In genomic region chr14:122869831-122870230, GRCm38 (mm10) we compare ENCODE assay signal across 21 mouse cellular contexts. TPM values are rescaled to one million over a fixed set of nuclear protein-coding genes. Genes with fewer than 3 reads are reported as not detected.
DNase-seq lines count a peak whose midpoint lies in the region; ATAC-seq and TF ChIP-seq lines count a peak whose summit lies in the region.
"Had no signal": no experiment of that assay in that cellular context is flagged by ENCODE, and none has a peak within 500 bp of the region (broad histone marks: within the 10 kb centered on the region; RNA-seq: fewer than 3 reads in every experiment).

No protein-coding gene starts in this region.

- no peak for ATAC-seq in monocyte, adult 5-6 weeks (replicated peaks; ENCODE audit: insufficient number of reproducible peaks, low FRiP score, low TSS enrichment, poor library complexity, severe bottlenecking)
- ATAC-seq: CD4-positive, CD25-positive, alpha-beta regulatory T cell, adult 4 months; forebrain, embryonic 15.5 days; hindbrain, embryonic 16.5 days; inflammation-experienced regulatory T-cells, adult 6 months; intestine, postnatal 0 days had no signal

- no peak overlapping the region for H3K27ac ChIP-seq in ES-E14 (ENCODE audit: insufficient read depth, low read depth, low read length, poor library complexity, severe bottlenecking)
- H3K27ac ChIP-seq: embryonic facial prominence, embryonic 12.5 days; forebrain, embryonic 15.5 days; heart, embryonic 10.5 days; hindbrain, embryonic 12.5 days had no signal

- no peak overlapping the region for H3K4me3 ChIP-seq in ES-E14 (ENCODE audit: insufficient read depth in 1 of 2, low read depth in 1 of 2, low read length in 2 of 2, poor library complexity in 1 of 2, severe bottlenecking in 1 of 2)
- H3K4me3 ChIP-seq: embryonic facial prominence, embryonic 12.5 days; forebrain, embryonic 15.5 days; heart, embryonic 10.5 days; hindbrain, embryonic 12.5 days had no signal

- no peaks in the 10 kb centered on the region for H3K9me3 ChIP-seq in ES-E14 (ENCODE audit: control insufficient read depth, insufficient read depth, low read depth, low read length)
- H3K9me3 ChIP-seq: embryonic facial prominence, embryonic 12.5 days; forebrain, embryonic 15.5 days; heart, embryonic 10.5 days; hindbrain, embryonic 12.5 days had no signal

- in situ Hi-C loops in ES-E14 (cut with MboI; ENCODE audit: low sequenced_read_pairs in 2 of 2, unreplicated experiment in 2 of 2) = no loop called here

- no peak overlapping the region for H3K9ac ChIP-seq in ES-E14 (ENCODE audit: insufficient read depth, low read depth, low read length, poor library complexity, severe bottlenecking)
- H3K9ac ChIP-seq: embryonic facial prominence, embryonic 12.5 days; forebrain, embryonic 15.5 days; hindbrain, embryonic 12.5 days had no signal

- DNase-seq in adrenal gland, adult (ENCODE audit: inconsistent age in 2 of 2, low spot score in 1 of 2) = peak; percentile 79 to 90
- no peak for DNase-seq in adrenal gland, postnatal 4 days (ENCODE audit: low spot score in 2 of 2)
- peak; percentile 41 to 59 for DNase-seq in cerebellum, postnatal 25 days
- no peak for DNase-seq in cerebellum, postnatal 36 days
- DNase-seq in ES-E14 (ENCODE audit: low read depth, low spot score) = no peak
- DNase-seq in adrenal gland, postnatal 10 days = peak; percentile 63
- no peak for DNase-seq in kidney, postnatal 36 days
- DNase-seq: B cell, adult 2 months; gastrocnemius, postnatal 14 days; heart, postnatal 10 days; heart, postnatal 4 days; kidney, adult 8-10 months had no signal

- no peaks in the 10 kb centered on the region for H3K4me1 ChIP-seq in ES-E14 (ENCODE audit: control insufficient read depth in 2 of 2, insufficient read depth in 2 of 2, low read length in 2 of 2, poor library complexity in 1 of 2)
- H3K4me1 ChIP-seq: embryonic facial prominence, embryonic 12.5 days had no signal

- H3K36me3 ChIP-seq in ES-E14 (ENCODE audit: control insufficient read depth, insufficient read depth, low read length, poor library complexity, severe bottlenecking) = no peaks in the 10 kb centered on the region
- H3K36me3 ChIP-seq: embryonic facial prominence, embryonic 12.5 days; forebrain, embryonic 15.5 days; heart, embryonic 10.5 days; hindbrain, embryonic 12.5 days had no signal

TF ChIP-seq in ES-E14, 5 proteins besides CTCF, POLR2A, EP300 and RAD21:
- no peak for TF ChIP-seq ZC3H11A (IDR thresholded peaks at IDR 0.05; ENCODE audit: borderline replicate concordance, low read depth, low read length)
- 0 out of 2 replicates have a peak, but pooled peaks have one; percentile 4 for TF ChIP-seq MAFK (IDR thresholded peaks at IDR 0.05; ENCODE audit: insufficient read depth, low read depth, low read length)
TF ChIP-seq in ES-E14: peak in this region for 1.

RNA-seq across cellular contexts. Expression of gene Ggact, which starts 43.7 kb away (rescaled TPM):
- total RNA-seq in adrenal gland, postnatal 4 days (2021) = 10 to 100 TPM; 43.9 to 49.2 TPM
- 13.6 and 17.4 TPM in 2 replicates for total RNA-seq in ES-E14 (2012; rRNA removed)
- 10 to 100 TPM; 36.5 to 45.0 TPM for total RNA-seq in adrenal gland, postnatal 10 days (2021)
- 0.75 to 6.5 TPM (median 5.6 TPM) in 3 replicates for total RNA-seq in monocyte, adult 5-6 weeks (2017)

Comparison
In these comparisons a context has a peak if more than half of its experiments do, and no peak if none do; other contexts are left out.
1. DNase-seq: peak in adrenal gland, adult (2 of 2), cerebellum, postnatal 25 days (2 of 2) and adrenal gland, postnatal 10 days (single experiment); none in adrenal gland, postnatal 4 days (0 of 2), cerebellum, postnatal 36 days (0 of 2), ES-E14 (single experiment) and kidney, postnatal 36 days (0 of 2).